Mouse (Mus musculus) cortical plate, adult 2 months (tissue): ENCODE data around the gene Opn1mw. TPM values are rescaled to one million over a fixed set of nuclear protein-coding genes. Genes with fewer than 3 reads are reported as not detected.

ENCODE experiments used
- H3K27ac ChIP-seq: fragments of 200-500 bp; 2 replicates; pipeline ENCODE4 v1.5.1; 2012; ENCODE audit warnings: low read length, control low read depth, inconsistent platforms; ENCODE audit not compliant: insufficient read depth
- H3K4me1 ChIP-seq: fragments of 200-500 bp; 2 replicates; pipeline ENCODE4 v1.6.1; 2011; ENCODE audit warnings: low read length; ENCODE audit not compliant: control insufficient read depth, insufficient read depth
- H3K4me3 ChIP-seq: fragments of 200-500 bp; 2 replicates; pipeline ENCODE4 v1.5.1; 2011; ENCODE audit warnings: mild to moderate bottlenecking, low read length, control low read depth; ENCODE audit not compliant: insufficient read depth
- CTCF ChIP-seq: fragments of 200-500 bp; IDR thresholded peaks from 2 replicates; pipeline ENCODE4 v1.5.1; 2011; ENCODE audit warnings: mild to moderate bottlenecking, control low read depth, low read length; ENCODE audit not compliant: insufficient read depth; ENCODE audit errors: extremely low read depth
- POLR2A ChIP-seq: fragments of 200-500 bp; IDR thresholded peaks from 2 replicates; pipeline ENCODE4 v1.6.1; 2011; ENCODE audit warnings: mild to moderate bottlenecking, low read length, control low read depth; ENCODE audit not compliant: insufficient read depth; ENCODE audit errors: extremely low read depth
- polyA plus RNA-seq: library from polyadenylated mRNA; depleted of rRNA; stranded (reverse); fragments of >200 nt; gene quantifications from 2 replicates; pipeline ENCODE4 v1.2.3, GENCODE M21; 2012; rRNA removed

Opn1mw gene
- polyA plus RNA-seq = 0.34 and 0.38 TPM in 2 replicates

GRCm38 (mm10) chrX:74127164-74127563 lies at the start of gene Opn1mw:
TSS of gene Opn1mw (plus strand) at chrX:74127464.
- TF ChIP-seq CTCF = no peak
- Histone ChIP-seq H3K4me1 (no peaks in the 10 kb centered on the region), H3K27ac (no peak within 1 kb of the TSS), H3K4me3 (no peak within 1 kb of the TSS)

DNA sequence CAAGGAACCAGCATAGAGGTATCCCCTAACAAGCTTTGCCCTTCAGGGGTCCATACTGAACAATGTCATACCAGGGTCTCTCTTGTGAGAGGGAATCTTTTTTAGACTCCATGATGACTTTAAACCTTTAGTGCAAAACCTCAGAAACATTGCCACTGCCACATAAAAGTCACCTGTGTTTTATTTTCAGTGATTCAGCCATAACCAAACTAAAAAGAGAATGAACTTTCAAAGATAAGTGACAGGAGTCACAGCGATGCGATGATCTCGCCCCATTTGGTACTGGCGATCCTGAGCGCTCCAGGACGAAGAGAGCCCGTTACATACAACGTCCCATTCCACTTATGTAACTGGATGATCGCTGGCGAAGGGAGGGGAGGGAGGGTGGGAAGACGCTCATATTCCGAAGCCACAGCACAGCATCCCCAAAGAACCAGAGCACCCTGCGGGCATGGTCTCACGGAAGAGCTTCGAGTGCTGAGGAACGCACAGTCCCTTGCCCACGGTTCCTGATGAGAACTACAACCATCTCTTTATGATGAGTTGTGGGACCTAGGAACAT lies 42.9 kb upstream of the Opn1mw start:
- peaks cover 3% of the 10 kb centered on the region; the same call in 1 of the 2 replicates for H3K4me1 ChIP-seq
- no peak for TF ChIP-seq POLR2A
- no peak for TF ChIP-seq CTCF

DNA sequence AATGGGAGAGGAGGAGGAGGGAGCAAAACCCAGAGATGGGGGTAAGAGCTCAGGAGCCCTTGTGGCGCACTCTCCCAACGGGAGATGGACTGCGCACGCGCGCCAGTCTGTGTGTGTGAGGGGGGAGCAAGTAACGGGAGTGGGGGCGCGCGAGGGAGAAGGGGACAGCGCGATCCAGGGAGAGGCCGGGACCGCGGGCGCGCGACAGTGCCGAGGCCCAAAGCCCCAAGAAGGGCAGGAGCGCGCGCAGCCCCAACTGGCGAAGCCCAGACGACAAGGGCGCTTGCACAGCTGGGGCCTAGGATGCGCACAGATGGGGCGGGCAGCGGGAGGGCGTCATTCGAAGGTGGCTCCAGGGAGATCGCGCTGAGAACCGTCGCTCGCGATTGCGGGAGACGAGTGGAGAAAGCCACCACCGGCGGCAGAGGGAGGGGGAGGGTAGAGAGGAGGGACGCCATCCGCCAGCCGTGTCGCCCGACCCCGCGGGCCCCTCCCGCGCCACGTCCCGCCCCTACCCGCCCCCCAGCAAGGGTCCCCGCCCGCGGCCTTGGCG lies 42.2 kb upstream of the Opn1mw start:
- peak overlapping the region; percentile 94 for H3K4me3 ChIP-seq
- H3K27ac ChIP-seq = peak overlapping the region; percentile 97
- peaks cover 3% of the 10 kb centered on the region; the same call in 1 of the 2 replicates for H3K4me1 ChIP-seq
- TF ChIP-seq CTCF (no peak), POLR2A (peak; percentile 64; the same call in 1 of the 2 replicates)

More for the DNA sequence above, 42.9 kb upstream of the Opn1mw start:
- H3K27ac ChIP-seq = peak overlapping the region; percentile 97
- H3K4me3 ChIP-seq = peak overlapping the region; percentile 94

DNA sequence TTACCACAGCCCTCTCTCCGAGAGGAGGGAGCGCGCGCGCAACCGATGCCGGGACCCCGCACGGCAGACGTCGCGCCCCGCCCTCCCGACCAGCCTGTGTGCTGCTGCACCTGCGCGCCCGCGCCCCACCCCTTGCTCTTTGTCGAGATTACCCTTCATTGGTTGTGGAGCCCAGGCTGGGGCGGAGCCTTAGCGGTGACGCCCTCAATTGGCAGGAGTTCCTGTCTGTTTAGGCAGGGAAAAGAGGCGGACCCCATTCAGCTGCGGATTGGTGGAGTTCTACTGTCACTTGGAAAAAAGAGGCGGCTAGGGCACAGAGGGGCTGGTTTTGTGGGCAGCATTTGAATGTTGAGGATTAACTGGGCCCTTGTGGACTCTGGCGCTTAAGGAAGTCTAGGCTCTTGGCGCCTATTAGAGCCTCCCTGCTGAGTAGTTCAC lies 41.6 kb upstream of the Opn1mw start:
- H3K4me3 ChIP-seq = peak overlapping the region; percentile 10; the same call in 1 of the 2 replicates
- H3K27ac ChIP-seq = no peak overlapping the region
- peak; percentile 48; the same call in 1 of the 2 replicates for TF ChIP-seq POLR2A
- TF ChIP-seq CTCF = no peak
- H3K4me1 ChIP-seq = peaks cover 3% of the 10 kb centered on the region; the same call in 1 of the 2 replicates

DNA sequence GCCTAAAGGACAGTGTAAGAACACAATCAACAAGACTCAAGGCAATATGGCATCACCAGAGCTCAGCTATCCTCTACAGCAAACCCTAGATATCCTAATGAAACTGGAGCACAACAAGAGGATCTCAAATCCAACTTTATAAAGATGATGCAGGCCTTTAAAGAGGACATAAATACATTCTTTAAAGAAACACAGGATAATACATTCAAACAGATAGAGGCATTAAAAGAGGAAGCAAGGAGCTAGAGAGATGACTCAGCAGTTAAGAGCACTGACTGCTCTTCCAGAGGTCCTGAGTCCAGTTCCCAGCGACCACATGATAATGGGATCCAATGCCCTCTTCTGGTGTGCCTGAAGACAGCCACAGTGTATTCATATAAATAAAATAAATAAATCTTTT lies 32.1 kb upstream of the Opn1mw start:
- Histone ChIP-seq H3K4me3 (no peak overlapping the region), H3K4me1 (no peaks in the 10 kb centered on the region), H3K27ac (no peak overlapping the region)
- no peak for TF ChIP-seq POLR2A
- no peak for TF ChIP-seq CTCF

DNA sequence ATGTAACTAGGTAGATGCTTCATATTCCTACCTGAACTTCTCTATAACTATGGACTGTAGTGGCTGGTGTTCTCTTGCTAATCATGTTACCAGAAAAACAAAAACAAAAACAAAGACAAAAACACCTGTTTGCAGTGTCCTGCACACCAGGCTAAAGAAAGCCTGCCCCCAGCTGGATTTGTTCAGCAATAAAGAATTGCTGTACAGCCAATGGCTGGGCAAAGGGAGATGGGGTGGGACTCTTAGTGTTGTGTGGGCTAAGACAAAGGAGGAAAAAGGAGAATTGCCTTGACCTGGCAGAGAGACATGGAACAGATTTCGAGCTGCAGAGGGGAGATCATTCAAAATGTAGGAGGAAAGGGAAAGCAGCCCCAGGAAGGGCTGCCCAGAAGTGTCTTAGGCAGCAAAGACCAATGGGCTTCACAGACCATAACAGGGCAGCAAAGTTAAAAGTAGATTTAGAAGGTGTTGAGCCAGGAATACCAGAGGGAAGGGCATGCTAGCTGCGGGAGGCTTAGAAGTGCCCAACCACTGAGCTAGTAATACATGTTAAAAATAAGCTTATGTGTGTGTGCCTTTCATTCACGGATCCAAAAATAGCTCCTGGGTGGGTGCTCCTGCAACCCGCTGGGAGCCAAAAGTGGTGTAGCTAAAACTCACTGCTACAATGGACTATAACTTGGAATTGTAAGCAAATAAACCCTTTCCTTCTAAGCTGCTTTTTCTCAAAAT lies 23.6 kb upstream of the Opn1mw start:
- H3K4me1 ChIP-seq = 0 out of 2 replicates have a peak, but pooled peaks cover 2% of the 10 kb centered on the region
- no peak overlapping the region for H3K4me3 ChIP-seq
- TF ChIP-seq POLR2A (no peak), CTCF (no peak)
- no peak overlapping the region for H3K27ac ChIP-seq

DNA sequence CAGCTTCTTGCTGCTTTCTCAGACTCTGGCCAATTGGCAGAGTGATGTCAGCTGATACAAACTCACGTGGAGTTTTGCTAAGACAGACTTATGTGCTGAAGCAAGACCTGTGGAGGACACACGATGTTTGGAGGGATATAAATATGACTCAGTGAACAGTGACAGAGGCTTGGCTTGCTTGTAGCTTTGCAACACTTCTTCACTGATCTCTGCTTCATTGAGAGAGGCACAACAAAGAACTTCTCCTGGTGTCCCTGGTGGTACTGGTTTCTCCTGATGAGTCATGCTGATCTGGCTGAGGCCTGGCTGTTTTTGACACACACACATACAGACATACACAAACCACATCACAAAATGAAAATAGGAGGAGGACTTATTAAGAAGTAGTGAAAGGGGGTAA lies 21.3 kb upstream of the Opn1mw start:
- Histone ChIP-seq H3K4me3 (no peak overlapping the region), H3K4me1 (0 out of 2 replicates have a peak, but pooled peaks cover 2% of the 10 kb centered on the region), H3K27ac (no peak overlapping the region)
- TF ChIP-seq CTCF = no peak
- TF ChIP-seq POLR2A = no peak

GRCm38 (mm10) chrX:74108747-74109146 lies 18.5 kb upstream of the Opn1mw start:
- Histone ChIP-seq H3K27ac (no peak overlapping the region), H3K4me3 (no peak overlapping the region), H3K4me1 (0 out of 2 replicates have a peak, but pooled peaks cover under 1% of the 10 kb centered on the region)
- no peak for TF ChIP-seq POLR2A
- no peak for TF ChIP-seq CTCF

DNA sequence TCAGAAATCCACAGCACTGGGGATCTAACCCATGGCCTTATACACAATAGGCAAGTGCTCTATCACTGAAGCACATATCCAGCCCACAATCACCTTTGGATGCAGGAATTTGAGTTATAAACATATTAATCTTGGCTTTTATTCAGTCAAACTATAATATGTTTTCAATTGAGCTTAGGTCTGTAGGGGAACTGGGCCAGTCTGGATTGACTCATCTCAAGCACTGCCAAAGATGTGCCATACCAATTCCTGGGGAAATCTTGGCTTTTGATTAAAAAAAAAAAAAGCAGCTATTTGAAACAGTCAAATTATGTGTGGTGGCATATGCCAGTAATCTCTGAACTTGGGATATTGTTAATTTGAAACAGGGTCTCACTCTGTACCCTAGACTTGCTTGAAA lies 13.2 kb upstream of the Opn1mw start:
- H3K4me3 ChIP-seq = no peak overlapping the region
- no peak overlapping the region for H3K27ac ChIP-seq
- H3K4me1 ChIP-seq = no peaks in the 10 kb centered on the region
- TF ChIP-seq CTCF (no peak), POLR2A (no peak)

GRCm38 (mm10) chrX:74115511-74115910 lies 11.8 kb upstream of the Opn1mw start:
- TF ChIP-seq POLR2A (no peak), CTCF (peak; percentile 48)
- Histone ChIP-seq H3K4me3 (peak overlapping the region; percentile 33), H3K4me1 (no peaks in the 10 kb centered on the region), H3K27ac (no peak overlapping the region)
